Mouse (Mus musculus): Measurements from ENCODE around the gene Frs3. TPM values are rescaled to one million over a fixed set of nuclear protein-coding genes. Genes with fewer than 3 reads are reported as not detected.
A peak's percentile ranks its signal among the peaks of the same experiment; 100 is the strongest.

Gene Frs3
- total and polyA plus RNA-seq, 3 experiments, result 2.6 to 18.6 (median 6.9) TPM

DNA sequence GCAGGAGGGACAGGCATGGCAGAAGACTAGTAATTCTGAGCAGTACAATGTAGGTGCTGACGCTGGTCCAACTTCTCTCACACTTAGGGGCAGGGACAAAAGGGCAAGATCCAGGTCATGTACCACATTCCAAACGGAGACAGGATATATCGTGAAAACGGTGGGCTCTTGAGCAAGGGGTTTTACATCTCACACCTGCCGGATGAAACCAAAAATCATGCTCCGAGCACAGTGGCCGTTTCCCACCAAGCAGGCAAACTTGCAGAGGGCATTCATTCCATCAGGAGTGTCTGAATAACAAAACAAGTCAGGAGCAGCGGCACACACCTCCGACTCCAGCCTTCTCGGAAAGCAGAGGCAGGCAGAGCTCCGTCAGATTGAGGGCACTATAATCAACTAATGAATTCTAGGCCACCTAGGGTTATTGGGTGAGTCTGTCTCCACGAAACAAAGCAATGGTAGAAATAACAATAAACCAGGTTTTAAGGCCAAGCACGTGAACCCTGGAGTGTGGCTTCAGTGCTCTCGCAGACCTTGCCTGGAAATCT is 46.8 kb downstream of the Frs3 start:
- DNase-seq, result no peak

- peak; percentile 98 for DNase-seq
Measured at GRCm38 (mm10) chr17:47736856-47737255, 48.0 kb downstream of the Frs3 start, which contains the start of gene Tfeb. Gene Tfeb (plus strand): TSS chr17:47737030.

DNA sequence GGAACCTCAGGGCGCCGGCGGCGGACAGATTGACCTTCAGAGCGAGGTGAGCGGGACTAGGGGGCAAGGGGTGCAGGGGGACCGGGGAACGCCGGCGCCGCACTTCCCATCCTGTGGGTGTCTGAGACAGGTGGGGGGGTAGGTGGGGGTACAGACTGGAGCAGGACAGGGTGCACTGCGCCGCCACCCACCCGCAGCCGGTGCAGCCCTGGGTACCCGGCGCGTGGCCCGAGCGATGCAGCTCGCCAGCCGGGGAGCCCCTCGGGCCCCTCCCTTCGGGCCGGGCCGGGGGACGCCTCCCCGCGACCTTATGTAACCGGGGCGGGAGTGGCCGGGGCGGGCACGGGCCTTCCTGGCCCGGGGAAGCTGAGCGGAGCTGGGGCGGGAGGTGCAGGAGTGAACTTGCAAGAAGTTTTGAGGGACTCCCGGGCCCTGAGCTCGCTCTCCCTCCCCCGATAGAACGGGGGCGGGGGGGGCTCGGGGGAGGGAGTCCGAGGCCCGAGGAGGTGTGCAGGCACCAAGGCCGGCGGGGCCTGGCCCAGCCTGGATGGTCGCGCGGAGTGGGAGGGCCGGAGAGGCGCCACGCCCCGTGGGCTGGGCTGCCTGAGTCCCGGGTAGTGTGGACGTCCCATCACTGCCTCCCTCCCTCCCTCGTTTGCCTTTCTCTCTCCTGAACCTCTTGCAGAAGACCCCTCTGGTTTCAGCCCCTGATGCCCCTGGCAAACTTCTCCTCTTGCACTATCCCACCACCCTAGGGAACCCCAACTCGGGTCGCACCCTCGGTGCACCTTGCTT is 48.6 kb downstream of the Frs3 start:
- peak; percentile 96 for DNase-seq

- DNase-seq, result no peak
Measured at GRCm38 (mm10) chr17:47738066-47738878, 49.4 kb downstream of the Frs3 start.

GRCm38 (mm10) chr17:47738879-47739798 is 50.3 kb downstream of the Frs3 start:
- no peak for DNase-seq

GRCm38 (mm10) chr17:47740186-47740585 is 51.4 kb downstream of the Frs3 start:
- DNase-seq, result no peak

DNA sequence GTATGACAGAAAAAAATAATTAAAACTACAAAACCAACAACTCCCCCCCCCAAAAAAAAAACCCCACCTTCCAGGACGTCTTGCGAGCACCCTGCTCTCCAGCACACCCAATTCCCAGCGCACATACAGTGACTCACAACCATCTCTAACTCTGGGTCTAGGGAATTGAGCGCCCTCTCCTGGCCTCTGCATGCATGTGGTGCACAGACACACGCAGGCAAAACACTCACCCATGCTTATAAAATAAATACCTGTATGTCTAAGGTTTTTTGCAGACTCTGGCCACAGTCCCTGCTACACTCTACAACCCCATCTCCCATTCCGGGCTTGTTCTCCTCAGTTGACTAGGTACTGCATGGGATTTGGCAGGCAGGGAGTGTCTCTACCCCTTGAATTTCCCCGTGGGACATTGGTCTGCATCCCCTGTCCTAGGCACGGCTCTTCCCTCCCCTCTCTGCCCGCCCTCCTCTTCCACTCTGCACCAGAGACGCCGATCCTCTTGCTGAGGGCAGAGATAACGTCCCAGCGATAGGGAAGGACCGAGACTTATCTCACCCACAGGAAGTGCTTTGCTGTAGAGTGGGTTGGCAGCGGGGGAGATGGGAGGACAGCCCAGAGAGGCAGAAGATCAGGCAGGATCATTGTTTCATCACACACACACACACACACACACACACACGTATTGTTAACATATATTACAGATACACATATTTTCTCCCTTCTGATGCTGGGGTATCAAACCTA is 54.3 kb downstream of the Frs3 start:
- no peak for DNase-seq

DNA sequence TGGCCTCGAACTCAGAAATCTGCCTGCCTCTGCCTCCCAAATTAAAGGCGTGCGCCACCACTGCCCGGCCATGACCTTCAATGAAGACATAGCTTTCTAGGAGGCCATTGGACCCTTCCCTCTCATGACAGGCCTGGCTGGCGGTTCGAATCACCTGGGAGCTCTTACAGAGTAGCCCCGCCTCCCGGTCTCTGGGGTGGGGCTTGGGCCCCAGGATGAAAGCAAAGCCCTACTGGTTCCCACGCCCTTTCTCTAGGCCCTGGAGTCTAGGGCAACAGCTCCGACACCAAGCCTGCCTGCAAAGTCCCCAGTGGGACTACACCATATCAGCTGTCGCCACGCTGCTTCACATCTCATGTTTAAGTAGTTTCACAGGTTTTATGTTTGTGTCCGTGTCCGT is 55.3 kb downstream of the Frs3 start:
- no peak for DNase-seq

DNA sequence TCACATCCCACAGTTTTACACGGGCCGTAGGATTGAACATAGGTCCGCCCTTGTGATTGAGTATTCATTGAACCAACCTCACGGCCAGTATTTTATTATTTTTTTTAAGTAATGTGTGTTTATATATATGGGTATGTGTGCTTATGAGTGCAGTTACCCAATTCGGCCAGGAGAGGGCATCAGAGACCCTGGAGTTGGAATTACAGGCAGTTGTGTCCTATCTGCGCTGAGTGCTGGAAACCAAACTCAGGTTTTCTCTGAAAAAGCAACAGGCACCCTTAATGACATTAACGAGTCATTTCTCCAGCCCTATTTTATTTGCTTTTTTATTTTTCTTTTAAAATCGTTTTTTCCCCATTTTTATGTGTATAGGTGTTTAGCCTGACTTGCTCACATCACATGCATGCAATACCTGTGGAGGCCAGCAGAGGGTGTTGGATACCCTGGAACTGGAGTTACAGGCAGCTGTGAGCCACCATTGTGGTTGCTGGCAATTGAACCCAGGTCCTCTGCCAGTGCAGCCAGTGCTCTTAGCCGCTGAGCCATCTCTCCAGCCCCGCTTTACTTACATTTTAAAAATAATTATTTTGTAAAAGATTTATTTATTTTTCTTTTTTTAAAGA is 56.0 kb downstream of the Frs3 start:
- no peak for DNase-seq

DNA sequence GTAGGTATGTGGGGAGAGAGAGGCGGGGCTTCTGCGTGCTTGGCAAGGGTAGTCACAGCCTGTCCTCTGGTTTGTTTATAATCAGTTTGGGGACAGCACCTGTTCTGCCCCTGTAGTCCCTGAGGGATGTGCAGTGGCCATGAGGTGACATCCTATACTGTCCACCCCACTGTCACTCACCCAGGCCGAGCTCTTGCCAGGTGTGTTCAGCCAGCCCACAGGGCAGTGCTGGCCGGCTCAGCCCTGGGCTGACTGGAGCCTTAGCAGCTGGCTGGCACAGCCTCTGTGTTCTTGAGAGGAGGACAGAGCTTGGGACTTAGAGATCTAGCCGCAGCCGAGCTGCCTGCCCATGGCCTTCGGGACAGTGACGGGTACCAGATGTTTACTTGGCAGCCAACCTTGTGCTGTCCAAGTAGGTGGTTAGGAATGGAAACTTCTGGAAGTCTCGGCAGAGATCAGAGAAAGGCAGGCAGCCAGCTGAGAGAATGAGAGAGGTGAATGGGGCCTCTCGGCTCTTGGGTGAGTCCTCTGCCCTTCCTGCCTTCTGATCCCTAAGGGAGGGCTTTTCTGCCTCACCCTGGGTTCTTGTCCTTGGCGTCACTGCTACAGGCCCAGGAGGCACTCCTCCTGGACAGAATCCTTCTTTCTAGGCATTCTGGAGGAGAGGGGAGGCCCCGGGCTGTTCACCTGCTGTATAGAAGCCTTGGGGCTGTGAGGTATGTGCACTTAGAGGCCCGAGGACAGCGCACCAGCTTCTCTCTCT is 60.1 kb downstream of the Frs3 start:
- peak; percentile 63 for DNase-seq

GRCm38 (mm10) chr17:47749626-47750025 is 60.8 kb downstream of the Frs3 start:
- no peak for DNase-seq

DNA sequence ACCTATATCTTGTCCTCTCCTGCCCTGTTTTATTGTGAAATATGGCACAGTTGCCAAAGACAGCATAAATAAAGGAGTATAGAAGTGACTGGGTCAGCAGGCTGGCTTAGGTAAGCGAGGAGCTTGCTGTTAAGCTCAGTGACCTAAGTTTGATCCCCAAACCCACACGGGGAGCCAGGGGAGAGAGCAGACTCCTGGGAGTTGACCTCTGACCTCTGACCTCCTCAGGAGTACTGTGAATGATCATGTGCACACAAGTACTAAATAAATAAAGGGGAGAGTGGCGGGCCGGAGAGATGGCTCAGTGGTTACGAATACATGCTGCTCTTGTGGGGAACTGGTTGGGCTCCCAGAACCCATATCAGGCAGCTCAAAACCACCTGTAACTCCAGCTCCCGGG is 61.3 kb downstream of the Frs3 start:
- DNase-seq, result no peak

- no peak for DNase-seq
Measured at GRCm38 (mm10) chr17:47751811-47752210, 63.0 kb downstream of the Frs3 start.

DNA sequence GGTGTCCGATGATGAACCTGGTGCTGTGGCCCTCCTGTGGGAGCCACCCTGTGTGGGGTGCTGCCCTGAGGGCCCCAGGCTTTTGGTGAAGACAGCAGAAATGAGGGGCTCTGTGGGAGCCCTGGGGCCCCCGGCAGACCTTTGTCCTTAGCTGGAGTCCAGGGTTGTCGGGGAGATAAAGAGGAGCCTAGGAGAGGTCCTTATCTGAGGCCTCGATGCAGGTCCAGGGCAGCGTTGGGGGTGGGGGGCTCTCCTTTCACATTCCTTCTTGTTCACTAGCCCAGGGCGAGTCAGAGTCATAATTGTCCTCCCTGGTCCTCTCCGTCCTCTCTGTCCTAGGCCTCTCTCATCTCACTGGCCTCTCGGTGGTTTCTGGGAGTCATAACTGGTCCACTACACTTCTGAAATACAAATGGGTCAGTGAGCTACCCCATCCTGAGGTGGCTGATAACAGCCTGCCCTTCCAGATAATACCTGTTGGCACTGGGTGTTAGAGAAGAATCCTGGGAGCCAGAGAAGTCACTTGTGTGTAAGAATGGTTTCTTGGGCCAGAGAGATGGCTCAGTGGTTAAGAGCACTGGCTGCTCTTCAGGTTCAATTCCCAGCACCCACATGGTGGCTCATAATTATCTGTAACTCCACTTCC is 64.4 kb downstream of the Frs3 start:
- DNase-seq, result no peak

Other genes with a start within 250 kb of the Frs3 start
- gene Taf8, start 186.7 kb upstream of the Frs3 start, total RNA-seq (2021), result 10 to 100 TPM; 19.5 to 19.8 TPM
- gene Taf8, start 186.7 kb upstream of the Frs3 start, polyA plus RNA-seq (2012; rRNA removed), result 12.5 and 15.6 TPM in 2 replicates
- 100 to 1,000 TPM; 326 to 471 TPM for gene Ccnd3, start 184.0 kb upstream of the Frs3 start, total RNA-seq (2021)
- gene Ccnd3, start 184.0 kb upstream of the Frs3 start, polyA plus RNA-seq (2012; rRNA removed), result 1,307 and 1,375 TPM in 2 replicates
- gene Bysl, start 77.5 kb upstream of the Frs3 start, total RNA-seq (2021), result 10 to 100 TPM; 17.6 to 22.5 TPM
- 9.4 and 11.7 TPM in 2 replicates for gene Bysl, start 77.5 kb upstream of the Frs3 start, polyA plus RNA-seq (2012; rRNA removed)
- gene Med20, start 77.4 kb upstream of the Frs3 start, total RNA-seq (2021), result 10 to 100 TPM; 32.9 to 40.6 TPM
- gene Med20, start 77.4 kb upstream of the Frs3 start, polyA plus RNA-seq (2012; rRNA removed), result 15.2 and 17.4 TPM in 2 replicates
- gene Gm20517, start 77.4 kb upstream of the Frs3 start, total RNA-seq (2021), result 1 to 10 TPM; 2.1 to 2.8 TPM
- 1.8 and 3.1 TPM in 2 replicates for gene Gm20517, start 77.4 kb upstream of the Frs3 start, polyA plus RNA-seq (2012; rRNA removed)
- 1 to 10 TPM; 4.6 to 4.8 TPM for gene Usp49, start 58.3 kb upstream of the Frs3 start, total RNA-seq (2021)
- gene Usp49, start 58.3 kb upstream of the Frs3 start, polyA plus RNA-seq (2012; rRNA removed), result 5.4 and 6.6 TPM in 2 replicates
- 100 to 1,000 TPM; 223 to 242 TPM for gene Tomm6, start 644 bp upstream of the Frs3 start, total RNA-seq (2021)
- gene Tomm6, start 644 bp upstream of the Frs3 start, polyA plus RNA-seq (2012; rRNA removed), result 81.0 and 81.3 TPM in 2 replicates
- under 1 TPM; 0.43 to 0.86 TPM for gene Gm21981, start 5.4 kb downstream of the Frs3 start, total RNA-seq (2021)
- 0.44 and 1.1 TPM in 2 replicates for gene Gm21981, start 5.4 kb downstream of the Frs3 start, polyA plus RNA-seq (2012; rRNA removed)
- gene Prickle4, start 5.7 kb downstream of the Frs3 start, total RNA-seq (2021), result 1 to 10 TPM; 3.5 to 3.7 TPM
- 10.6 and 13.7 TPM in 2 replicates for gene Prickle4, start 5.7 kb downstream of the Frs3 start, polyA plus RNA-seq (2012; rRNA removed)
- not detected for gene Pgc, start 37.8 kb downstream of the Frs3 start, total RNA-seq (2021)
- gene Pgc, start 37.8 kb downstream of the Frs3 start, polyA plus RNA-seq (2012; rRNA removed), result 1.6 and 27.4 TPM in 2 replicates
- 10 to 100 TPM; 14.7 to 24.5 TPM for gene Tfeb, start 48.0 kb downstream of the Frs3 start, total RNA-seq (2021)
- 65.7 and 100.0 TPM in 2 replicates for gene Tfeb, start 48.0 kb downstream of the Frs3 start, polyA plus RNA-seq (2012; rRNA removed)
- 1 to 10 TPM; 1.2 to 2.1 TPM for gene Mdfi, start 145.7 kb downstream of the Frs3 start, total RNA-seq (2021)
- 15.8 and 24.2 TPM in 2 replicates for gene Mdfi, start 145.7 kb downstream of the Frs3 start, polyA plus RNA-seq (2012; rRNA removed)
- 10 to 100 TPM; 21.8 to 25.3 TPM for gene Foxp4, start 235.6 kb downstream of the Frs3 start, total RNA-seq (2021)
- 61.2 and 76.5 TPM in 2 replicates for gene Foxp4, start 235.6 kb downstream of the Frs3 start, polyA plus RNA-seq (2012; rRNA removed)

All from adrenal gland, adult 2 months (tissue).